Mouse (Mus musculus): Measurements from ENCODE around the gene Ccdc81. TPM values are rescaled to one million over a fixed set of nuclear protein-coding genes. Genes with fewer than 3 reads are reported as not detected.

Gene Ccdc81
- total and polyA plus RNA-seq, 3 experiments = not detected

GRCm38 (mm10) chr7:89923441-89924180, 20.2 kb upstream of the Ccdc81 start:
- Histone ChIP-seq H3K4me1 (ENCODE audit: control insufficient read depth in 1 of 2, insufficient read depth in 2 of 2, low read length in 2 of 2) (no peaks in the 10 kb centered on the region), H3K9me3 (replicated peaks; ENCODE audit: insufficient read depth, low read length) (no peaks in the 10 kb centered on the region), H3K27me3 (ENCODE audit: control insufficient read depth in 1 of 2, insufficient read depth in 2 of 2, low read length in 2 of 2) (no peaks in the 10 kb centered on the region), H3K36me3 (ENCODE audit: control insufficient read depth in 1 of 2, insufficient read depth in 2 of 2, low read length in 2 of 2) (no peaks in the 10 kb centered on the region; a peak in 1 of 4 replicates), H3K9ac (ENCODE audit: control insufficient read depth, low read depth, low read length, poor library complexity, severe bottlenecking) (no peak overlapping the region), H3K79me2 (ENCODE audit: control insufficient read depth, insufficient read depth, low read length, poor library complexity) (no peaks in the 10 kb centered on the region), H3K4me3 (ENCODE audit: control insufficient read depth in 1 of 2, insufficient read depth in 1 of 2, low read depth in 2 of 2, low read length in 2 of 2) (no peak overlapping the region), H3K27ac (ENCODE audit: control insufficient read depth, low read depth, low read length) (no peak overlapping the region)
- DNase-seq (ENCODE audit: low read depth, low spot score) = no peak
- TF ChIP-seq CHD2 (IDR thresholded peaks at IDR 0.05; ENCODE audit: low read length) (no peak), ZMIZ1 (IDR thresholded peaks at IDR 0.05; ENCODE audit: low read depth, low read length) (no peak), NRF1 (IDR thresholded peaks at IDR 0.05; ENCODE audit: insufficient read depth, low read depth, low read length, poor library complexity, severe bottlenecking) (no peak), HCFC1 (IDR thresholded peaks at IDR 0.05; ENCODE audit: low read depth, low read length) (no peak), MXI1 (IDR thresholded peaks at IDR 0.05; ENCODE audit: low read depth, low read length) (no peak), TAL1 (IDR thresholded peaks at IDR 0.05; ENCODE audit: low read length) (no peak), NELFE (IDR thresholded peaks at IDR 0.05; ENCODE audit: low read depth, low read length) (no peak), CHD1 (IDR thresholded peaks at IDR 0.05; ENCODE audit: low read depth, low read length) (no peak), POLR2AphosphoS2 (IDR thresholded peaks at IDR 0.05; ENCODE audit: low read length) (no peak), SIN3A (IDR thresholded peaks at IDR 0.05; ENCODE audit: low read length) (no peak)

GRCm38 (mm10) chr7:89917776-89918175, 14.3 kb upstream of the Ccdc81 start:
- no peaks in the 10 kb centered on the region for H3K4me1 ChIP-seq (ENCODE audit: control insufficient read depth in 1 of 2, insufficient read depth in 2 of 2, low read length in 2 of 2)
- H3K9ac ChIP-seq (ENCODE audit: control insufficient read depth, low read depth, low read length, poor library complexity, severe bottlenecking) = no peak overlapping the region
- H3K27ac ChIP-seq (ENCODE audit: control insufficient read depth, low read depth, low read length) = no peak overlapping the region
- H3K79me2 ChIP-seq (ENCODE audit: control insufficient read depth, insufficient read depth, low read length, poor library complexity) = no peaks in the 10 kb centered on the region
- no peak overlapping the region for H3K4me3 ChIP-seq (ENCODE audit: control insufficient read depth in 1 of 2, insufficient read depth in 1 of 2, low read depth in 2 of 2, low read length in 2 of 2)
- H3K27me3 ChIP-seq (ENCODE audit: control insufficient read depth in 1 of 2, insufficient read depth in 2 of 2, low read length in 2 of 2) = no peaks in the 10 kb centered on the region
- no peaks in the 10 kb centered on the region; a peak in 1 of 4 replicates for H3K36me3 ChIP-seq (ENCODE audit: control insufficient read depth in 1 of 2, insufficient read depth in 2 of 2, low read length in 2 of 2)
- DNase-seq (ENCODE audit: low read depth, low spot score) = no peak
- TF ChIP-seq CTCF (IDR thresholded peaks at IDR 0.05 in 2 of 3, conservative IDR thresholded peaks at IDR 0.05 in 1 of 3; ENCODE audit: control insufficient read depth in 1 of 3, insufficient read depth in 1 of 3, low read depth in 2 of 3, low read length in 3 of 3, poor library complexity in 1 of 3, severe bottlenecking in 1 of 3) = no peak
- TF ChIP-seq USF1 (IDR thresholded peaks at IDR 0.05; ENCODE audit: low read depth, low read length) = no peak
- no peak for TF ChIP-seq HCFC1 (IDR thresholded peaks at IDR 0.05; ENCODE audit: low read depth, low read length)
- TF ChIP-seq UBTF (IDR thresholded peaks at IDR 0.05; ENCODE audit: borderline replicate concordance, insufficient read depth, low read depth, low read length) = no peak
- no peak for TF ChIP-seq SMC3 (IDR thresholded peaks at IDR 0.05; ENCODE audit: low read depth, low read length)
- no peaks in the 10 kb centered on the region for H3K9me3 ChIP-seq (replicated peaks; ENCODE audit: insufficient read depth, low read length)

- Histone ChIP-seq H3K36me3 (ENCODE audit: control insufficient read depth in 1 of 2, insufficient read depth in 2 of 2, low read length in 2 of 2) (no peaks in the 10 kb centered on the region; a peak in 1 of 4 replicates), H3K27me3 (ENCODE audit: control insufficient read depth in 1 of 2, insufficient read depth in 2 of 2, low read length in 2 of 2) (no peaks in the 10 kb centered on the region), H3K9me3 (replicated peaks; ENCODE audit: insufficient read depth, low read length) (no peaks in the 10 kb centered on the region), H3K9ac (ENCODE audit: control insufficient read depth, low read depth, low read length, poor library complexity, severe bottlenecking) (no peak overlapping the region), H3K4me1 (ENCODE audit: control insufficient read depth in 1 of 2, insufficient read depth in 2 of 2, low read length in 2 of 2) (no peaks in the 10 kb centered on the region), H3K27ac (ENCODE audit: control insufficient read depth, low read depth, low read length) (no peak overlapping the region), H3K4me3 (ENCODE audit: control insufficient read depth in 1 of 2, insufficient read depth in 1 of 2, low read depth in 2 of 2, low read length in 2 of 2) (no peak overlapping the region), H3K79me2 (ENCODE audit: control insufficient read depth, insufficient read depth, low read length, poor library complexity) (no peaks in the 10 kb centered on the region)
- DNase-seq (ENCODE audit: low read depth, low spot score) = no peak
- TF ChIP-seq JUND (IDR thresholded peaks at IDR 0.05; ENCODE audit: low read depth, low read length) = no peak
- TF ChIP-seq UBTF (IDR thresholded peaks at IDR 0.05; ENCODE audit: borderline replicate concordance, insufficient read depth, low read depth, low read length) = no peak
- no peak for TF ChIP-seq SMC3 (IDR thresholded peaks at IDR 0.05; ENCODE audit: low read depth, low read length)
- TF ChIP-seq RAD21 (IDR thresholded peaks at IDR 0.05; ENCODE audit: low read depth, low read length) = no peak
- no peak for TF ChIP-seq MAFK (IDR thresholded peaks at IDR 0.05; ENCODE audit: borderline replicate concordance, low read depth, low read length)
- no peak for TF ChIP-seq MXI1 (IDR thresholded peaks at IDR 0.05; ENCODE audit: low read depth, low read length)
- no peak for TF ChIP-seq SIN3A (IDR thresholded peaks at IDR 0.05; ENCODE audit: low read length)
- TF ChIP-seq ELF1 (IDR thresholded peaks at IDR 0.05; ENCODE audit: low read depth, low read length) = no peak
These were observed 13.3 kb upstream of the Ccdc81 start for GRCm38 (mm10) chr7:89916711-89917110.
